Mouse (Mus musculus) kidney, embryonic 14.5 days (tissue): ENCODE results near the gene Gsn. TPM values are rescaled to one million over a fixed set of nuclear protein-coding genes. Genes with fewer than 3 reads are reported as not detected.

ENCODE experiments used
- ATAC-seq: fragments of 200-750 bp; cut with Nextera tagmentation; 2 replicates; pipeline ENCODE4 v1.8.0; 2017; ENCODE audit warnings: moderate number of reproducible peaks, mild to moderate bottlenecking, moderate TSS enrichment, moderate library complexity; ENCODE audit not compliant: low FRiP score, low TSS enrichment
- H3K27ac ChIP-seq: fragments of 300-500 bp; sonication (generic); 2 replicates; pipeline ENCODE4 v1.5.1; 2014; ENCODE audit warnings: low read depth, mild to moderate bottlenecking, low read length, moderate library complexity, mixed read lengths
- H3K27me3 ChIP-seq: fragments of 300-500 bp; sonication (generic); 2 replicates; pipeline ENCODE4 v1.6.1; 2014; ENCODE audit warnings: mild to moderate bottlenecking, low read length; ENCODE audit not compliant: control insufficient read depth, insufficient read depth
- H3K36me3 ChIP-seq: fragments of 300-500 bp; sonication (generic); 2 replicates; pipeline ENCODE4 v1.6.1; 2014; ENCODE audit warnings: low read length, mixed read lengths; ENCODE audit not compliant: control insufficient read depth, insufficient read depth
- H3K4me1 ChIP-seq: fragments of 300-500 bp; sonication (generic); 2 replicates; pipeline ENCODE4 v1.6.1; 2014; ENCODE audit warnings: low read length, mixed read lengths; ENCODE audit not compliant: control insufficient read depth, insufficient read depth
- H3K4me2 ChIP-seq: fragments of 300-500 bp; sonication (generic); replicated peaks from 2 replicates; pipeline ENCODE4 v1.6.1; 2014; ENCODE audit warnings: low read depth, mild to moderate bottlenecking, low read length
- H3K4me3 ChIP-seq: fragments of 300-500 bp; sonication (generic); 2 replicates; pipeline ENCODE4 v1.5.1; 2014; ENCODE audit warnings: mild to moderate bottlenecking, low read length
- H3K9ac ChIP-seq: fragments of 300-500 bp; sonication (generic); 2 replicates; pipeline ENCODE4 v1.6.1; 2014; ENCODE audit warnings: low read depth, mild to moderate bottlenecking, low read length, moderate library complexity
- H3K9me3 ChIP-seq: fragments of 300-500 bp; sonication (generic); 2 replicates; pipeline ENCODE4 v1.6.1; 2016; ENCODE audit warnings: low read length; ENCODE audit not compliant: control insufficient read depth
- WGBS: fragments of 180-500 bp; shearing (Covaris S2); extraction: QIAGEN DNeasy Blood & Tissue Kit; methylation state at CpG from one replicate; pipeline ENCODE4 v1.1.7; 2014; 5-methylcytosine and 5-hydroxymethylcytosine counted together
- polyA plus RNA-seq: library from polyadenylated mRNA; unstranded; fragments of >200 nt; fragmentation: Nextera tagmentation; extraction: Ambion mirVana; gene quantifications from 2 replicates; pipeline ENCODE4 v1.2.1, GENCODE M21; 2014

Gene Gsn
- polyA plus RNA-seq, 1 experiment from 2014 or later: 84.2 TPM

DNA sequence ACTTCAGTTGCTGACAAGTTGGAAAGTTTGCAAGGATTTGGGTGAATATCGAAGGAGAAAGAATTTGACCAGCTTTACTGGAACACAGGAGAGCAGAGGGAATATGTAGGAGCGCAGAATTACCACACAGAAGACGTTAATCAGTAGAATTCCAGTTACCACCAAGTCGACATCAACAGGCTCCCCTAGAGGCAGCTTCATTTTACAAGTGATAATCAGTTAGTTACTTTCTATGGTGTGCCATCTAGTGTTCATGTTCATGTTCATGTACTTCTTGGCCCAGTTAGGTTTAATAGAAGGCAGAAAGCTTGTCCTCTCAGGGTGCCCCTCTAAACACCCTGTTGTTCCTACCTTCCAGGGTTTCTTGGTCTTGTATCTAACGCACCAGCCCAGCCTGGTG is 93.0 kb downstream of the Gsn start:
- 52% methylated on average over 5 of the region's 5 CpGs for WGBS
- Histone ChIP-seq H3K4me3 (no peak overlapping the region), H3K9ac (no peak overlapping the region), H3K4me1 (no peaks in the 10 kb centered on the region), H3K27ac (no peak overlapping the region), H3K36me3 (no peaks in the 10 kb centered on the region), H3K27me3 (no peaks in the 10 kb centered on the region), H3K4me2 (no peak overlapping the region), H3K9me3 (no peaks in the 10 kb centered on the region)
- peak; percentile 62; the same call in 1 of the 2 replicates for ATAC-seq

Other genes with a start within 250 kb of the Gsn start
- gene Hc, start 194.9 kb upstream of the Gsn start, polyA plus RNA-seq: 0.31 and 0.43 TPM in 2 replicates
- 0.24 TPM in 1 of 2 replicates, not detected in the other for gene AI182371, start 154.8 kb upstream of the Gsn start, polyA plus RNA-seq
- 29.3 and 39.0 TPM in 2 replicates for gene Cntrl, start 146.9 kb upstream of the Gsn start, polyA plus RNA-seq
- 308 and 329 TPM in 2 replicates for gene Rab14, start 55.3 kb upstream of the Gsn start, polyA plus RNA-seq
- 10.8 and 18.8 TPM in 2 replicates for gene Stom, start 80.6 kb downstream of the Gsn start, polyA plus RNA-seq
- gene 4930568D16Rik, start 111.3 kb downstream of the Gsn start, polyA plus RNA-seq: not detected in 2 replicates
- gene 4930402F06Rik, start 140.8 kb downstream of the Gsn start, polyA plus RNA-seq: not detected in 2 replicates
- 10.3 and 21.5 TPM in 2 replicates for gene Ggta1, start 206.9 kb downstream of the Gsn start, polyA plus RNA-seq